Mouse (Mus musculus): ENCODE measurements at regions not wholly inside any gene's neighbourhood (a gene's known extent, or its start where the extent isn't known, plus 50 kb on each side); places are given as distances from the start of the nearest gene placed in this dataset.

DNA sequence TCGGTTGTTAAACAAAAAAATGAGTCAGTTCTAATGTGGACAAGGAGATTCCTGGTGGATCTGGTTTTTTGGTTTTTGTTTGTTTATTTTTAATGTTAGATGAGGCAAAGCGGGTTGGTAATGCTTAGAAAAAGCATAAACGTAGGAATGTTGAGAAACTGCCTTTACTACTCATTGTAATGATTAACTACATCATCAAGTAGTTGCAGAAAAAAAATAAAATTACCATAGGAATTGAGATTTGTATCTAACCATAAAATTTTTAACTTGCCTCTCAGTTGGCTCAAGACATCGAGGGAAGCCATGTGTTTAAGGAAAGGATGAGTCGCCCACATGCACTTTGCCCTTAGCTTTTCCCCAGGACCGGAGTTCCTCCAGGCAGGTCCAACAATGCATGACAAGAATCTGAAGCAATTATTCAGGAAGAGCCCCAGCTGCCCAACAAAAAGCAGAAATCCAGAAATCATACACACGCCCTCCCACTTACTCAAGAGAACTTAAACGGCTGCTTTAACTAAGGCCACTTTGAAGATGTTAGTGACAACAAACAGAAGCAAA lies 545.5 kb downstream of the Lmo4 start:
- TF ChIP-seq POU5F1 (IDR thresholded peaks at IDR 0.05; ENCODE audit: borderline replicate concordance, low read length) (no peak), CTCF (conservative IDR thresholded peaks at IDR 0.05; ENCODE audit: low read length) (no peak), NANOG (IDR thresholded peaks at IDR 0.05; ENCODE audit: borderline replicate concordance, low read length) (no peak)
